Mouse (Mus musculus): ENCODE data around the gene Olfr521. TPM values are rescaled to one million over a fixed set of nuclear protein-coding genes. Genes with fewer than 3 reads are reported as not detected.
A peak's percentile ranks its signal among the peaks of the same experiment; 100 is the strongest.
"Not testable (repeated sequence)": the region's sequence is repeated elsewhere in the genome, so short reads cannot be mapped to it uniquely, and the experiment has no call there.

Olfr521 gene
- not detected for total RNA-seq (2022)

DNA sequence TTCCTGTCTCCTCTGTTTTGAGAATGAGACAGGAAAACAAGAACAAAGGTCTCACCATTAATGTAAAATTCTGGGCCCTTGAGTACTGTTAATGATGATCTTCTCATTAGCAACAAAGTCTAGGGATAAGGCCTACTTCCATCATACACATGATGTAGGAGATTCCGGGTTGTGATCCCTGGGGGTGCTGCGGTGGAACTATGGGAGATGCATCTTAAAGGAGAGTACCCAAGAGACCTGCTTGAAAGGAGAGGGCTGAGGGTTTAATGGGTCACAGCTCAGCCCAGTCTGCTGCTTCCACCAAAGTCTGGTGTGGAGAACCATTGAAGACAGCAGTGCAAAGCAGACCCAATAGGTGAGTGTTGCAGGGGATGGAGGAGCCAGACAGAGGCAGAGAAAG lies at the start of gene Olfr521:
Olfr521 (plus strand) TSS at position 301 of the 400 bp plus-strand sequence.
- DNase-seq (ENCODE audit: low spot score in 2 of 2): no peak

GRCm38 (mm10) chr7:99716536-99716935 lies 46.8 kb upstream of the Olfr521 start:
- no peak for DNase-seq (ENCODE audit: low spot score in 2 of 2)

GRCm38 (mm10) chr7:99729973-99730372 lies 33.3 kb upstream of the Olfr521 start, which contains the start of gene Olfr520:
Gene Olfr520, plus strand, starts transcription at chr7:99730273.
- DNase-seq (ENCODE audit: low spot score in 2 of 2): no peak

- DNase-seq (ENCODE audit: low spot score in 2 of 2): no peak
Measured at GRCm38 (mm10) chr7:99734612-99735011, 28.7 kb upstream of the Olfr521 start.

DNA sequence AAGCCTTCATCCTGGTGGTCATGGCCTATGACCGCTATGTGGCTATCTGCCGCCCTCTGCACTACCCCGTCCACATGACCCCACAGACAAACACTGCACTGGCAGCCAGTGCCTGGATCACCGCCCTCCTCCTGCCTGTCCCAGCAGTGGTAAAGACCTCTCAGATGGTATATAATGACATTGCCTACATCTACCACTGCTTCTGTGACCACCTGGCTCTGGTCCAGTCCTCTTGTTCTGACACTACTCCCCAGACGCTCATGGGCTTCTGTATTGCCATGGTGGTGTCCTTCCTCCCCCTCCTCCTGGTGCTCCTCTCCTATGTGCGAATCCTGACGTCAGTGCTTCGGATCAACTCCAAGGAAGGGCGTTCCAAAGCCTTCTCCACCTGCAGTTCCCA lies 27.8 kb upstream of the Olfr521 start:
- not testable (repeated sequence) for DNase-seq (ENCODE audit: low spot score in 2 of 2)

DNA sequence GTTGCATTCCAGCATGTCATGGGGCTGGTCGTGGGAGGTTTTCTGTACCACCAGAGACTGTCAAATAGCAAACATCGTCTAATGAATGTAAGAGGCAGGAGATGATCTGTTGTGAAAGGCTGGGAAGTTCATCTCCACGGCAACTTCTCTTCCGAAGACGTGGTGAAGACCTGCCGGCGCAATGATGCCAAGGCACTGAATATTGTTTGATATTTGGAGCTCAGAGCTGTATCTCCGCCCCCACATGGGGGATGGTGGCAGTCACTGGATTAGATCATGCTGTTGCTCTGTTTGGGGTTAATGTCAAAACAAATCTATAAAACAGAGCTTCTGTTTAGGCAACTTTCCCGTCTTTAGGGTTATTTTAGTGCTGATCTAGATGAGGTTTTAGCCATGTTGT lies 24.0 kb upstream of the Olfr521 start:
- peak in 1 of 2 experiments; percentile 18 for DNase-seq (ENCODE audit: low spot score in 2 of 2)

DNA sequence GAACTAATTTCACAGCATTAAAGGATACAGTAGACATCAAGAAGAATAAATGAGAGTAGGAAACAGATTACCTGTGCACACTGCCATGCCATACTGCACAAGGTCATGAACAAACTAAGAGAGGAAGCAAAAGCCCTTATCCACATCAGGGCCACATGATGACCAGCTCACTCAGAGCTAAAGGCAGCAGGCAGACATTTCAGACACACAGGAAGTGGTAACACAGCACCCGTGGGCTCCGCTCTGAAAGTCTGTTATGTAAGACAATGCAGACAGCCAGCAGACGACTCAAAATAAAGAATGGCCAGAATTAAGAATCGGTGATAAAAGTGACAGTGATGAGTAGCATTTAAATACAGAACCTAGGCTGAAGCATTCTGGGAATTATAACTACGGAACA lies 18.1 kb downstream of the Olfr521 start:
- DNase-seq (ENCODE audit: low spot score in 2 of 2): no peak

DNA sequence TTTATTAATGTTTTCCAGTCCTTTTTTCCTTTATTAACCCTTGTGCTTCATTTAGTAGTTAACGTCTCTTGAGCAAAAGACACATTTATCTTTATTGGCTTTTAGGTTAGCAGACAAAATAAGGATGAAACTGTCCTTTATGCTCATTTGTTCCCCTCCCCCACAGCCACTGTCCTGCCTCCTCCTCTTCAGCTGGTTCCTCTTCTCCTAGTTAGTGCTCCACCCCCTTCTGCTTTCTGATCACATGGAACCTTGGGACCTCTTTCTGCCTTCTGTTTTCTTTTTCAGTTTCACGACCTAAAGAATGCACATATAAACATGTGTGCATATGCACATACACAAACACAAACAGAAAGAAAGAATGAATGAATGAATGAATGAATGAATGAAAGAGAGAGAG lies 18.6 kb downstream of the Olfr521 start:
- no peak for DNase-seq (ENCODE audit: low spot score in 2 of 2)

GRCm38 (mm10) chr7:99783421-99783820 lies 20.1 kb downstream of the Olfr521 start:
- DNase-seq (ENCODE audit: low spot score in 2 of 2): no peak

GRCm38 (mm10) chr7:99785553-99785952 lies 22.2 kb downstream of the Olfr521 start:
- no peak for DNase-seq (ENCODE audit: low spot score in 2 of 2)

- no peak for DNase-seq (ENCODE audit: low spot score in 2 of 2)
Measured at GRCm38 (mm10) chr7:99786774-99787173, 23.5 kb downstream of the Olfr521 start.

DNA sequence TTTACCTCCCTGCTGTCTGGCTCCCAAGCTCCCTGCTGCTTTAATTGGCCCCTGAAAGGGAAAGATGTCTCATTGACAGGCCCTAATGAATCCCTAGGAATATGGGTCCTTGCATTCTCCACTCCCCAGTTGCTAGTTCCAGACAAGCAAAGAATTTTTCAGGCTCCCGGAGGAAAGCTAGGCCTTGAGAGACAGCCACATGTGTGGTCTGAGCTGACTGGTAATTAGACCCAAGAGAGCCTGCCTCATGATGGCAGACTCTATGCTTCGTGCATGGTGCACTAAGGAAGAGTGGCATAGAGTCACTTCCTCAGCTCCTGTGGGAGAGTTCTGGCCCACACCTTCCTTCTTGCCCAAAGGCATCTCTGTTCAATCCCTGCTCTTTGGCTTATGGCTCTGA lies 24.6 kb downstream of the Olfr521 start:
- no peak for DNase-seq (ENCODE audit: low spot score in 2 of 2)

DNA sequence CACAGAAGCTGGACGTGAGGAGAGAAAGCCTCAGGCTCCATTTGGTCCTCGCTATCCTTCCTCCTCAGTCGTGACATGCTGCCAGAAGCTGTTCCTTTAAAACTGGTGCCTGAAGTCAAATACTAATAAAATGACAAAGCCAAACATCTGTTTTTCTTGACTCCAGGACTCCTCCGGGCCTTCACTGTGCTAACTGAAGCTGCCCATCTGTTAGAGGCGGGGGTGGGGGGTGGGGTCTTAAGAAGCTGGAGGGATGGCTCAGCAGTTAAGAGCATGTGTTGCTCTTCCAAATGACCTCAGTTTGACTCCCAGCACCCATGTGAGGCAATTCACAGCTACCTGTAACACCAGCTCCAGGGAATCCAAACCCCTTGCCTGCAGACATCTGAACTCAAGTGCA lies 25.3 kb downstream of the Olfr521 start:
- DNase-seq (ENCODE audit: low spot score in 2 of 2): no peak

DNA sequence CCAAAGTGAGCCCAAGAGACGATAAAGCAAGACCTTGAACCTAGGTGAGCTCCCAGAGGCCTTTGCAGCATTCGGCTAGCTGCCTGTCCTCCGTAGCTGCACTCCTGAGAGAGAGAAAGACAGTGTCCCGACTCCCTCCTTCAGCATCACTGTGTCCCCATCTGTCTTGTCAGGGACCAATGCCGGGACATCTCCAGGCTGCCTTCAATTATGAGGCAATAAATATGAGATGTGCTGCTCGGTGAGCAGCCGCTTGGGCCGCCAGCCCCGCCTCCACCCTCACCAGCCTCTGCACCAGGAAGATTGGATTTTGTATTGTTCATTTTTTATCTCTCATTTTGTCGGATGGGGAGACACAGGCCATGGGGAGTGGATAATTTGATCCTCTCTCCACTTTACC lies 27.5 kb downstream of the Olfr521 start:
- DNase-seq (ENCODE audit: low spot score in 2 of 2): no peak

DNA sequence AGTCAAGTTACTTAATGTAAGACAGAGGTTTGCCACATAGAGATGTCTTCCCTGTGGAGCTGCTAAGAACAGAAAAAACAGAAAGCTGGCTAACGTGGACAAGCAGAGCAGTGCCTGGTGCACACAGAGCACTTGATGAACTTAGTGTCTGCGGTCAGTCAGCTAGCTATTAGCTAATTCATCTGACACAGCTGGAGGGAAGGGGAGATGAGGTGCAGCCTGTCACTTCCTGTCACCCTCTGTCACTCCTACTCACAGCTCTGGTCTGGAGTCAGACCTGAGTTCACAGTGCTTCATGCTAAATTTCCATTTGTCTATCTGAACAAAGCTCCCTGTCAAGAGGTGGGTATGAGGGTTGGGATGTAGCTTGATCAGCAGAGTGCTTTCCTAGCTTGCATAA lies 30.8 kb downstream of the Olfr521 start:
- no peak for DNase-seq (ENCODE audit: low spot score in 2 of 2)

DNA sequence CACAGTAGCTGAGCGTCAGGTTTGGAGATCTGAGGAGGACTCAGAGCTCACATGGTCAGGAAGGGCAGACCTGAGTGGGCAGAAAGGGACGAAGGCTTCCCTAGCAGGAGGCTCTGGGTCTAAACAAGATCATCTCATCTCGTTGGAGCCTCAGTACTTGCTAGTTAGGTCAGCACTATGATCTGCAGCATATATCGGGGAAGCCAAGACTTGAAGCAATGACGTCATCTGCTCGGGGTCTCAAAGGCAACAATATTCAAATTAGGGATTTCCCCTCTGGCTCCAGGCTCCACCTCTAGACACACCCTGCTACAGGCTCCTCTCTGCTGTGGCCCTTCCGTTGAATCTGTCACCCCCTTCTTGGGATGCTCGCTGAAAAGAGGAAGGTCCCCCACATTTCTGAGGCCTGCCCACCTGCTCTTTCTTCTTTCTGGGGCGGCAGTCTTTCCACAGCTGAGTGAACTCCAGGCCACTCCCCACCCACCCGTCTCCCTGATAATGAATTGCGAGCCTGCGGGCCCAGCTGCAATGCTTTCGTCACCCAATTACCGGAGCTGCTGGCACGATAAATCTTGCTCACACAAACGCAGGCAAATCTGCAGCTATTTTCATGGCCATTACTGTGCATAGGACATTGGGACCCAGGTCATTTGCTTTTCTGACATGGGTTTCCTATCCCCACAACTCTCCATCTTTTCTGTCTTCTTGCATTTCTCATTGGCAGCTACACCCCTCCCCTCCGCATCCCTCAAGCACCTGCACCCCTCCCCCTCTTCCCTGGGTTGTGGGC lies 32.1 kb downstream of the Olfr521 start:
- DNase-seq (ENCODE audit: low spot score in 2 of 2): no peak

GRCm38 (mm10) chr7:99796471-99796870 lies 33.2 kb downstream of the Olfr521 start:
- no peak for DNase-seq (ENCODE audit: low spot score in 2 of 2)

DNA sequence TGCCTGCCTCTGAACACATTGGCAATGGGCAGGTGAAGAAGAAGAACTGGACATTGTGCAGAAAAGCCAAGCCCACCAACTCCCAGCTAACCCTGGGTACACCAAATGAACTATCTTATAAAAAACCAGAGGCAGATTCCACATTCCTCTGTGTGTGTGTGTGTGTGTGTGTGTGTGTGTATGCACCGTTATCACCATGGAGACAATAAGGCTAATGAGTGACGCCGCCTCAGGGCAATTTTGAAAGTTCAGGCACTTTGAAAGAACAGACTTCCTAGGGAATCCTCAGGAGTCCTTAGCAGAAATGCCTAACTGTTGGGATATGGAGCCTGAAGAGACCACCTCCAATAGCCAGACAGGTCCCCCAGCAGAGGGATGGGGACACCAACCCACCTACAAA lies 34.0 kb downstream of the Olfr521 start:
- DNase-seq (ENCODE audit: low spot score in 2 of 2): no peak

- peak in 1 of 2 experiments; percentile 10 for DNase-seq (ENCODE audit: low spot score in 2 of 2)
Measured at GRCm38 (mm10) chr7:99797911-99798647, 34.8 kb downstream of the Olfr521 start.

- DNase-seq (ENCODE audit: low spot score in 2 of 2): no peak
Measured at GRCm38 (mm10) chr7:99799118-99799517, 35.8 kb downstream of the Olfr521 start.

- DNase-seq (ENCODE audit: low spot score in 2 of 2): no peak
Measured at GRCm38 (mm10) chr7:99803535-99803934, 40.2 kb downstream of the Olfr521 start.

- not testable (repeated sequence) for DNase-seq (ENCODE audit: low spot score in 2 of 2)
Measured at GRCm38 (mm10) chr7:99804033-99804432, 40.7 kb downstream of the Olfr521 start.

- no peak for DNase-seq (ENCODE audit: low spot score in 2 of 2)
Measured at GRCm38 (mm10) chr7:99805340-99805739, 42.0 kb downstream of the Olfr521 start.

All from left cerebral cortex, adult 8-10 months (tissue).